Mouse (Mus musculus) liver, postnatal 0 days (tissue): Measurements from ENCODE around the gene Slc38a9.

Experiments
- CTCF ChIP-seq: sonication (generic); IDR thresholded peaks from 2 replicates; pipeline ENCODE4 v1.5.1; 2016; ENCODE audit warnings: antibody characterized with exemption, low read depth
- EP300 ChIP-seq: IDR thresholded peaks from 2 replicates; pipeline ENCODE4 v1.6.1; 2016; ENCODE audit warnings: antibody characterized with exemption, low read depth, mild to moderate bottlenecking

DNA sequence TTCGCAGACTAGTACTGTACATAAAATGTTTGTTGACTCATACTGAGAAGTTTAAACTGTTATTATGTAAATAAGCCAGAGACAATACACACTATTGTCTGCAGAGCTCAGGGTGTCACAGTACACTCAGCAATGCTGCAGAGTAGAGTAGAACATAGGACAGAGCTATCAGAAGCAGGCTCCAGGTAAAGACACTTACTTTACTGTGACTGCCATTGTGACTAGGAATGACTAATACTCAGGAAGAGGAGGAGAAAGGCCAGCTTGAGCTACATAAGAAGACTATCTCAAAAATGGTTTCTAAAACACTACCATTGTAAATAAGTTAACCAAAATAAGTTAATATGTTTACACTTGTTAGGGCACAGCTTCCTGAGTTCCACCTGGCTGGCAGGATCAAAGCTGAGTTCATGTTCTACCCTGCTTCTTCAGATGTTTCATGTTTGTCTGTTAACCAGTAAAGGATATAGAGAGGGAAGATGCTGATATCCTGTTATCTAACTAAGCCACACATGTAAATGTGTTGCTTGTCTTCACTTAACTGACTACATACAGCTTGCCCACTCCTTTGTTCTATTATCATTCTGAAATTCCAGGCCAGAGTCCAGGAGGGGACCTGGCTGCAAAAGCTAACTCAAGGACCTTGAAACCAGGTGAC is 14.9 kb upstream of the Slc38a9 start:
- no peak for TF ChIP-seq CTCF
- TF ChIP-seq EP300: peak; percentile 90
